Mouse (Mus musculus): ENCODE data around the gene Zfp455.
"Not testable (repeated sequence)": the region's sequence is repeated elsewhere in the genome, so short reads cannot be mapped to it uniquely, and the experiment has no call there.

Gene Zfp455

GRCm38 (mm10) chr13:67194340-67194894 is at the start of gene Zfp455:
TSS of gene Zfp455 (plus strand) at chr13:67194506.
- peak; percentile 85 for DNase-seq (ENCODE audit: low read depth, low spot score)

- not testable (repeated sequence) for DNase-seq (ENCODE audit: low read depth, low spot score)
Observed at GRCm38 (mm10) chr13:67166122-67166521, 28.2 kb upstream of the Zfp455 start.

- peak; percentile 86 for DNase-seq (ENCODE audit: low read depth, low spot score)
Observed at GRCm38 (mm10) chr13:67172991-67173722, 21.1 kb upstream of the Zfp455 start, which contains the start of gene Rsl1. TSS of gene Rsl1 (plus strand) at chr13:67173182.

- DNase-seq (ENCODE audit: low read depth, low spot score), result peak; percentile 13
Observed at GRCm38 (mm10) chr13:67173723-67174055, 20.6 kb upstream of the Zfp455 start.

- no peak for DNase-seq (ENCODE audit: low read depth, low spot score)
Observed at GRCm38 (mm10) chr13:67201656-67202055, 7.3 kb downstream of the Zfp455 start.

GRCm38 (mm10) chr13:67214015-67214607 is 19.8 kb downstream of the Zfp455 start:
- DNase-seq (ENCODE audit: low read depth, low spot score), result peak; percentile 27
